Mouse (Mus musculus): Measurements from ENCODE around the gene Fam50b.
A peak's percentile ranks its signal among the peaks of the same experiment; 100 is the strongest.

The Fam50b gene

GRCm38 (mm10) chr13:34789176-34789818 is 54.6 kb downstream of the Fam50b start:
- DNase-seq (ENCODE audit: low read depth in 1 of 2, low spot score in 2 of 2), result no peak

DNA sequence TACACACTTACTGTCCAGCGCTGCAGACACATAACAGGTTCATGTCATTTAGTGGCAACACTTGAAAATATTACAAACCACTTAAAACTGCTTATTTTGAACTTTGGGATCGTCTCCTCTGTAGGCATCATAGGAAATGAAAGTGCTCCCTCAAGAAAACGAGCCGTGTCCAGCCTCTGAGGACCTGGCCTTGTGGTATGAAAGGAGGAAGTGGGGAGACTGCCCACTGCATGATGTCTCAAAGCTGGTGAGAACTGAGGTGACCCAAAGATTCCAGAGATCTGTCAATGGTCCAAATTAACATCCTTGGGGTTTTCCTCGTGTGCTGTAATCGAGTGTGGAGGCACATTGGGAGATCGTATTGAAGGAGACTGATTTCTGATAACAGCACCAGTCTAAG is 58.4 kb downstream of the Fam50b start:
- no peak for DNase-seq (ENCODE audit: low read depth in 1 of 2, low spot score in 2 of 2)

GRCm38 (mm10) chr13:34793816-34794215 is 59.2 kb downstream of the Fam50b start:
- DNase-seq (ENCODE audit: low read depth in 1 of 2, low spot score in 2 of 2), result peak in 1 of 2 experiments; percentile 5

DNA sequence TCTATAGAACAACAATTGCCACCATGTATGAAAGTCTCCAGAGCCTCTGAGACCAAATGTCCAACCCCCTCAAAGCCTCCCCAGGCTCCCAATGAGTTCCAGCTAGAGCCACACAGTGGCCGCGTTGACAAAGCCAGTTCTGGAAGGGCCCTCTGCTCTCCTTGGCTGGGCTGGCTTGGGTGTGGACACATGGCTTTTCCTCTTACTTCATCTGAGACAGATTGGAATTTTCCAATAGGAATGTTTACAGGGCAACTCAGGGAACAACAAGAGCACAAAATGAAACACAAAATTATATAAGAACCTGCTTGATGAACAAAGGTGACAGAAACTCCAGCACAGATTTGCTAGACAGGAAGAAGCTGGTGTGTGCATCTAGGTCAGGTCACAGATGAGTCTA is 59.8 kb downstream of the Fam50b start:
- DNase-seq (ENCODE audit: low read depth in 1 of 2, low spot score in 2 of 2), result no peak

All from monocyte, adult 2 months (primary cell).